ENCODE assay signal across 16 mouse cellular contexts in genomic region chr13:57637080-57637572, GRCm38 (mm10).
A peak's percentile ranks its signal among the peaks of the same experiment; 100 is the strongest.
DNase-seq lines count a peak whose midpoint lies in the region; ATAC-seq lines count a peak whose summit lies in the region.
"Had no signal": no experiment of that assay in that cellular context is flagged by ENCODE, and none has a peak within 500 bp of the region (broad histone marks: within the 10 kb centered on the region; RNA-seq: fewer than 3 reads in every experiment).

No protein-coding gene starts in this region.

- H3K27me3 ChIP-seq in hindbrain, embryonic 13.5 days, result 0 out of 2 replicates have a peak, but pooled peaks cover 6% of the 10 kb centered on the region
- H3K27me3 ChIP-seq in hindbrain, embryonic 12.5 days, result no peaks in the 10 kb centered on the region
- no peaks in the 10 kb centered on the region for H3K27me3 ChIP-seq in neural tube, embryonic 13.5 days
- no peaks in the 10 kb centered on the region for H3K27me3 ChIP-seq in neural tube, embryonic 14.5 days (ENCODE audit: control insufficient read depth, insufficient read depth, low read length)
- H3K27me3 ChIP-seq: intestine, embryonic 15.5 days had no signal

- no peaks in the 10 kb centered on the region for H3K36me3 ChIP-seq in hindbrain, embryonic 13.5 days
- no peaks in the 10 kb centered on the region for H3K36me3 ChIP-seq in hindbrain, embryonic 12.5 days
- no peaks in the 10 kb centered on the region for H3K36me3 ChIP-seq in neural tube, embryonic 13.5 days
- no peaks in the 10 kb centered on the region for H3K36me3 ChIP-seq in neural tube, embryonic 14.5 days (ENCODE audit: control insufficient read depth, insufficient read depth, low read length)
- H3K36me3 ChIP-seq: intestine, embryonic 15.5 days had no signal

- 63% methylated on average over 10 of the region's 10 CpGs for WGBS in hindbrain, embryonic 13.5 days
- WGBS in hindbrain, embryonic 12.5 days, result 72% methylated on average over 10 of the region's 10 CpGs
- WGBS in neural tube, embryonic 13.5 days, result 56% methylated on average over 10 of the region's 10 CpGs
- WGBS in neural tube, embryonic 14.5 days, result 54% methylated on average over 10 of the region's 10 CpGs

- ATAC-seq in hindbrain, embryonic 13.5 days (ENCODE audit: low FRiP score), result no peak
- ATAC-seq in hindbrain, embryonic 12.5 days (ENCODE audit: low FRiP score), result no peak
- peak; percentile 38; the same call in 1 of the 2 replicates for ATAC-seq in neural tube, embryonic 13.5 days (ENCODE audit: low read depth)
- no peak for ATAC-seq in neural tube, embryonic 14.5 days (ENCODE audit: low read depth)
- ATAC-seq: CD4-positive, CD25-positive, alpha-beta regulatory T cell, adult 4 months; intestine, embryonic 15.5 days had no signal

- H3K27ac ChIP-seq in hindbrain, embryonic 13.5 days, result peak overlapping the region; percentile 81
- H3K27ac ChIP-seq in hindbrain, embryonic 12.5 days, result no peak overlapping the region
- peak overlapping the region; percentile 81 for H3K27ac ChIP-seq in neural tube, embryonic 13.5 days (replicated peaks)
- peak overlapping the region; percentile 49; the same call in 1 of the 2 replicates for H3K27ac ChIP-seq in neural tube, embryonic 14.5 days (ENCODE audit: low read depth, low read length)
- H3K27ac ChIP-seq: intestine, embryonic 15.5 days; liver, embryonic 14.5 days had no signal

- H3K4me1 ChIP-seq in hindbrain, embryonic 13.5 days (replicated peaks), result peaks cover 35% of the 10 kb centered on the region
- peaks cover 10% of the 10 kb centered on the region; the same call in 1 of the 2 replicates for H3K4me1 ChIP-seq in hindbrain, embryonic 12.5 days
- peaks cover 34% of the 10 kb centered on the region for H3K4me1 ChIP-seq in neural tube, embryonic 13.5 days (replicated peaks)
- H3K4me1 ChIP-seq in neural tube, embryonic 14.5 days (ENCODE audit: control insufficient read depth, insufficient read depth, low read length), result 0 out of 2 replicates have a peak, but pooled peaks cover 2% of the 10 kb centered on the region
- H3K4me1 ChIP-seq: intestine, embryonic 15.5 days had no signal

- no peak overlapping the region for H3K4me3 ChIP-seq in hindbrain, embryonic 13.5 days
- no peak overlapping the region for H3K4me3 ChIP-seq in hindbrain, embryonic 12.5 days
- H3K4me3 ChIP-seq in neural tube, embryonic 13.5 days, result no peak overlapping the region
- no peak overlapping the region for H3K4me3 ChIP-seq in neural tube, embryonic 14.5 days (ENCODE audit: low read depth, low read length)
- H3K4me3 ChIP-seq: intestine, embryonic 15.5 days had no signal

- H3K9me3 ChIP-seq in hindbrain, embryonic 13.5 days, result no peaks in the 10 kb centered on the region
- 0 out of 2 replicates have a peak, but pooled peaks cover 5% of the 10 kb centered on the region for H3K9me3 ChIP-seq in hindbrain, embryonic 12.5 days (replicated peaks)
- no peaks in the 10 kb centered on the region for H3K9me3 ChIP-seq in neural tube, embryonic 13.5 days
- no peaks in the 10 kb centered on the region for H3K9me3 ChIP-seq in neural tube, embryonic 14.5 days (ENCODE audit: control insufficient read depth, low read length)
- H3K9me3 ChIP-seq: intestine, embryonic 15.5 days had no signal

- DNase-seq in neural tube, embryonic 10.5 days (ENCODE audit: extremely low spot score, low spot score), result no peak
- DNase-seq in cerebellum, postnatal 14 days, result peak; percentile 23 to 44
- no peak for DNase-seq in right cerebral cortex, postnatal 10 days (ENCODE audit: low spot score in 2 of 2)
- no peak for DNase-seq in Muller cell, postnatal 12 days (ENCODE audit: inconsistent ontology term)
- DNase-seq: heart, adult 18-20 months; heart, postnatal 10 days; kidney, postnatal 10 days; lung, postnatal 14 days; thymus, postnatal 4 days had no signal

- no peak overlapping the region for H3K4me2 ChIP-seq in hindbrain, embryonic 13.5 days
- H3K4me2 ChIP-seq in hindbrain, embryonic 12.5 days (replicated peaks), result no peak overlapping the region
- H3K4me2 ChIP-seq in neural tube, embryonic 13.5 days, result peak overlapping the region; percentile 13; the same call in 1 of the 2 replicates
- H3K4me2 ChIP-seq in neural tube, embryonic 14.5 days (ENCODE audit: low read depth, low read length), result no peak overlapping the region
- H3K4me2 ChIP-seq: intestine, embryonic 15.5 days had no signal

- H3K9ac ChIP-seq in hindbrain, embryonic 13.5 days, result no peak overlapping the region
- H3K9ac ChIP-seq in hindbrain, embryonic 12.5 days, result no peak overlapping the region
- no peak overlapping the region for H3K9ac ChIP-seq in neural tube, embryonic 13.5 days
- H3K9ac ChIP-seq in neural tube, embryonic 14.5 days (replicated peaks; ENCODE audit: low read depth, low read length), result no peak overlapping the region
- H3K9ac ChIP-seq: intestine, embryonic 15.5 days; liver, embryonic 14.5 days had no signal

Comparison
In these comparisons a context has a peak if more than half of its experiments do, and no peak if none do; other contexts are left out.
1. DNase-seq: peak in cerebellum, postnatal 14 days (2 of 2); none in neural tube, embryonic 10.5 days (single experiment), right cerebral cortex, postnatal 10 days (0 of 2) and Muller cell, postnatal 12 days (single experiment).